Comparison of ENCODE assay signal across 15 mouse cellular contexts in the genomic region with DNA sequence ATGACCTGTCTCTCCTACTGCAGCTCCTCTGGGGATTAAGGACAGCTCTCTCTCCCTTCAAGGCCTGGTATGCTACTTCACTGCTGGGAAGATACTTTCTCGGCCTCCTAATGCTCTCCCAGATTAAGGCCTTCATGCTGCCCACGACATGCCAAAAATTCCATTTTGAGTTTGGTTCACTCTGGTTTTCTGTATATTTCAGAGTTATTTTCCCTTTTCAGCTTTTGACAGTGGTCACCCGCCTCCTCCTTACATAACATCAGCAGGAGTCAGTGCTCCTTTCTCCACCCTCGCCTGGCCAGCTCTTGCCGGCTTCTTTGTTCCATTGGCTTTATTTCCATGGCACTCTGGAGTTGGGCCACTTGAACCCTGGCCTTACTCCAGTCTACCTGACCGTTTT.
"Had no signal": no experiment of that assay in that cellular context is flagged by ENCODE, and none has a peak within 500 bp of the region (broad histone marks: within the 10 kb centered on the region; RNA-seq: fewer than 3 reads in every experiment).

No protein-coding gene starts in this region.

- H3K4me3 ChIP-seq: limb, embryonic 15.5 days; midbrain, embryonic 12.5 days; neural tube, embryonic 13.5 days had no signal

- H3K27ac ChIP-seq: kidney, postnatal 0 days; limb, embryonic 15.5 days; liver, embryonic 14.5 days; midbrain, embryonic 12.5 days; neural tube, embryonic 13.5 days had no signal

- DNase-seq: kidney, adult 9 months; kidney, postnatal 36 days; layer of hippocampus, adult 9-11 months; layer of hippocampus, postnatal 36 days; lung, adult 18-20 months; retina, postnatal 1 day; right cerebral cortex, postnatal 4 days; spleen, adult 18-20 months; thymus, adult 2 months; thymus, postnatal 25 days had no signal
